Mouse (Mus musculus): ENCODE measurements around the gene Atp6v0d1. TPM values are rescaled to one million over a fixed set of nuclear protein-coding genes. Genes with fewer than 3 reads are reported as not detected.

The Atp6v0d1 gene
- total and polyA plus RNA-seq, 3 experiments: 77.6 to 118 (median 113) TPM

- peak; percentile 68 for DNase-seq
Observed at GRCm38 (mm10) chr8:105537011-105537677, 28.7 kb downstream of the Atp6v0d1 start.

DNA sequence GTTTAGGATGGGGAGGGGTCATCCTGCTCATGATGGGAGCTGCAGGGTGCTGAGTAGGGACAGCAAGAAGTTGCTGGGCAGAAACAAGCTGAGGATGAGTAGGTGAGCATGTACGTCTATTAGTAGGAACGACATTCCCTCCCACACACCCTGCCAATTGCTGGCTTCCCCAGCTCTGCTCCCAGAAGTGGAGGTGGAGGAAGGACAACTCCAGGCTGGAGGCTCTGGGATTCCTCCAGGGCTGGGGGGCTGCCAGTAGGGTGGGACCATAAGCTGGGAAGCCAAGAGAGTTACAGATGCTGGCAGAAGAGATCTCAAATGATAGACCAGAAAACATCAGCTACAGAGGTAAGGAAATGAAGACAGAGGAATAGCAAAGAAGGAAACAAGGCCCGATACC lies 29.3 kb downstream of the Atp6v0d1 start:
- DNase-seq: no peak

DNA sequence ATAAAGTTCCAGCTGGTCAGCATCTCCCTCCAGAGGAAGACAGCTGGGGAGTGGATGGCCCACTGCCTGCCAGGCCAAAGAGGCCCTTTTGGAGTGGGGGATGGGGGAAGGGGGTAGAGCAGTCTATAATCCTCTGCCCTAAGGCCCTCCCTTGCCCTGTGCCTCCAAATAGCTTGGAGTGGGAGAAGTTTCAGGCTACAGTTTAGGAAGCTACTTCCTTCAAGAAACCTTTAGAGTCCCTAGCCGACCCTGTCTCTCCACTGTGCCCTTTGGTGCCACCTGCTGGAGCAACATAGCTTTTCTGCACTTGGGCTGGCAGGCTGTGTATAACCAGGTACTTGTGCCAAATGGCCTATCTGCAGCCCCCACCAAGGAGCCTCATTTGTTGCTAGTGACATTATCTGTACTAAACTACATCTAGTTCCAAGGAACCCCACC lies 31.9 kb downstream of the Atp6v0d1 start:
- peak; percentile 69 for DNase-seq

DNA sequence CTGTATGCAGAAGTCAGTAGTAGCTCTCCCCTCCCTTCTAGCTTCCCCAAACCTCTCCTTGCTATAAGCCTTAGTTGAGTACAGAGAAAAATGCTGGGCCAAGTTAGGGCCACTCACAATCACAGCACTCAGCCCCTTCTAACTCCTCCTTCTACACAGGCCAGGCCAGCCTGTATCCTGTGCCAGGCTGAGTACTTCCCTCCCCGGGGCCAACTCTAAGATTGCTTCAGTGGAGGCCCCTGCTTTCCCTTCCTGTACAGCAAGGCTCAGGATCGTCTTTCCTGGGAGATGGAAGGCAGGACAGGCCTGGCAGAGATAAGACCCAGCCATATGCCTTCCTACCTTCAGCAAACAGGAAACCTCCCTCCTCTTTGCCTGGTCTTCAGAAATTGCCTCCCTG lies 32.4 kb downstream of the Atp6v0d1 start:
- DNase-seq: no peak

DNA sequence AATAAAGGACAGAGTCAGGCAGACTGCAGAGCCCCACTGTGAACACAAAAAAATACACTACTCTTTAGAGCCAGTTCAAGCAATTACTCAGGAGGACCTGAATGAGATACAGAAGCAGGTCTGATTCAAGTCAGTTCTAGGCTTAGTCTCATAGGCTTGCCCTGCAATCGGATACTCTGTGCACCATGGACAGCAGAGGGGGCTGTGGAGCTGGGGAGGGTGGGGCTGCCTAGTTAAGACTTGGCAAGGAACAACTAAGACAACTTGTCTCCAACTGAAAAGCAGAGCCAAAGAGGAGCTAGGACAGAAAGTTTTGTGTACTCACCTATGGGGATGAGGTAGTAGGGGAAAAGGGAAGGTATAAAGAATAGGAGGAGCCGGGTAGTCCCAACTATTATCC lies 34.1 kb downstream of the Atp6v0d1 start:
- peak; percentile 76 for DNase-seq

DNA sequence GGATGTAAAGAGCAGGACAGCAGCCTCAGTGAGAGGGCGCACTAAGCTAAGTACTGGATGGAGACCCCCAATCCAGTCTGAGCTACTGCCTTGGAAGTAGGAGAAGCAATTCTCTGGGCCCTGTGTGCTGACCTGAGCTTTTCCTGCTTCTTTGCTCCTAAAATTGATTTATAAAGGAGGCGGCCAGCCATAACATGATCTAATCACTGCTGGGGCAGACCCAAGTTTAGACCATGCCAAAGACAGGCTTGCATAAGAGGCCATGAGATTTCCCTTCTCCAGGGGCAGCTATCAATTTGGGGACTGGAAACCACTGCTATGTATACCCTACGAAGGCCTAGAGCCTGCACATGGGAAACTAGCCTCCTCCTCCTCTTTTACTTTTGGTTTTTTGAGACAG lies 36.6 kb downstream of the Atp6v0d1 start:
- DNase-seq: peak; percentile 71

DNA sequence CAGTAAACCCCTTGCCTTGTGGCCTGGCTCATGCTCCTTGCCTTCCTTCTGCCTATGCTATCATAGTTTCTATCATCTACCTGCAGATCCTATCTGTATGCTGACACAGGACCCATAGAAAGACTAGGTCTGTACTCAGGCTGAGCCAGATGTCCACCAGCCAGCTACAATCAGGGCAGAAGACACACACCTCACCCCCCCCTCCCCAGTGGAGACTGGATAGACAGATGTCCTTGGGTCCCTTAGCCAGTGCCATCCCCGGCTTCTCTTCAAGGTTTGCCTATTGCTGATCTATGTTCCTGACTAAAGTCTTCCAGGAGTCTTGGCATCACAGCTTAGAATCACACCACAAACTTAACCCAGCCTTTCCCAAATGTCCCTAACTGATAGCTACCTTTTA lies 37.6 kb downstream of the Atp6v0d1 start:
- no peak for DNase-seq

GRCm38 (mm10) chr8:105527110-105527509 lies 38.7 kb downstream of the Atp6v0d1 start:
- DNase-seq: peak; percentile 65

DNA sequence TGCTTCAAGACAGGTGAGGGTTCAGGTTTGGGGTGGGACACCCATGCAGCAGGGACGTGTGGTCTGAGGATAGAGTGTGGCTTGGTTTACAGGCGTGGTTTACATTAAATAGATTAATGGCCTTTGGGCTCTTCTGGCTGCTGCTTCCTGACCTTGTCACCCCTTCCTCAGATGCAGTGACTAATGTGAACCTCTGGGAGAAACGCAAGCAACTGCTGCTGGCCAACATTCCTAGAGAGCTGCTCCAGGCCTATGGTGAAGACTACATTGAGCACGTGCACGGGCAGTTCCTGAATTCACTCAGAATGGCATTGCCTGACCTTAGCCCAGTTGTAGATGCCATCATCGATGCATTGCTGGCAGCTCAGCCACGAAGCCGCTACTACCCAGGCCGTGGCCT lies 43.0 kb downstream of the Atp6v0d1 start:
- DNase-seq: no peak

GRCm38 (mm10) chr8:105521995-105522769 lies 43.7 kb downstream of the Atp6v0d1 start:
- no peak for DNase-seq

DNA sequence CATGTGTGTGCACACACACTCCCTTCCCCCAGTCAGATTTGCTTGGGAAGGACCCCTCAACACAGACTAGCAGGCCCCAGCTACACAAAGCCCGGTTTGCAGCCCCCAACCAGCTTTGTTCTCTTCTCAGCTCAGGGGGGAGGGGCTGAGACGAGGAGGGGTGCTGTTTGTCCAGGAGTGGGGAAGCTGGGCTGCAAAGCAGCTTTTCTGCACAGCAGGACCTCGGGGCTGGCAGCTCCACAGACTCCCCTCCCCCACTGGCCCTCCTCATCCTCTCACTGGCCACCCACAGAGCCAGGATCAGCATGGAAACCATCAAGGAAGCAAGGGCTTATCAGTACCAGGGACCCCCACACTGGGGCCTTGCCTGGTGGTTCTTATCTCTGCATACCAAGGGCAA lies 44.8 kb downstream of the Atp6v0d1 start:
- DNase-seq: no peak

GRCm38 (mm10) chr8:105520521-105520920 lies 45.3 kb downstream of the Atp6v0d1 start:
- DNase-seq: no peak

DNA sequence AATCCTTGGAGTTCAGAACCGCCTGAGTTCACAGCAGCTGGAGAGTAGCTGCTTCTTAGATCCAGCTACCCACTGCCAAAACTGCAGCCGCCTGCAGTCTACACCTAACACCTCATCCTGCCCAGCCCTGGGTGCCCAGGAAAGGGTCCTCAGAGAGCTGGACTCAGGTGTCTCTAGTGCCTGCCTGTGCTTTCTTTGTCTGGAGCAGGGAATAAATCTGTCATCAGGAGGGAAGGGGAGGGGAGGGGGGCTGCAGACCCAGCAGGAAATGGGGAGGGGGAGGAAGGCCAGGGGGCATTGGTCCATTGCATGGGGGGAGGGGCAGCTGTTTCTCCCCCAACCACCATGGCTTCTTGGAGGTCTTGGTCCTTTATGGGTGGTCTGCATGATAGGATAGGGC lies 46.3 kb downstream of the Atp6v0d1 start:
- DNase-seq: no peak

GRCm38 (mm10) chr8:105518436-105519313 lies 47.2 kb downstream of the Atp6v0d1 start, which contains the start of gene Hsd11b2:
Gene Hsd11b2 (plus strand): TSS chr8:105518755.
- DNase-seq: peak; percentile 73

GRCm38 (mm10) chr8:105517346-105517745 lies 48.5 kb downstream of the Atp6v0d1 start:
- DNase-seq: no peak

GRCm38 (mm10) chr8:105516018-105516645 lies 49.7 kb downstream of the Atp6v0d1 start:
- peak; percentile 80 for DNase-seq

DNA sequence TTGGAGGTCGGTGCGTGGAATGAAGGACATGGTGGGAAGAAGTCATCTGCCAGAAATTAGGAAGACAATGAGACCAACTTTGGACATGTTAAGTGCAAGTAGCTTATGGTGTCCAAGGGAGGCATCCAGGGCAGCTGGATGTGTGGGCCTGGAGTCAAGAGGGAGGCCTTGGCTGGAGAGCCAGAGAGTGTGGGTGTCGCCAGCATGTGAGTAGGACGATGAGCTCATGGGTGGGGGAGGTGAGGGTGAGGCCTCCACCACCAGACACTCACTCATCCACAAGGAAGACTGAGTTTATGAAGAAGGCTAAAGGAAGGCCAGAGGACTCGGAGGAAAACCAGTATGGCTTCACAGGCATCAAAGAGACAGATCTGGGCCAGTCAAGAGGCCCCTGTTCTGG lies 51.2 kb downstream of the Atp6v0d1 start:
- DNase-seq: peak; percentile 88

- DNase-seq: no peak
Observed at GRCm38 (mm10) chr8:105514194-105514593, 51.7 kb downstream of the Atp6v0d1 start.

- DNase-seq: no peak
Observed at GRCm38 (mm10) chr8:105509997-105510735, 55.7 kb downstream of the Atp6v0d1 start.

- DNase-seq: no peak
Observed at GRCm38 (mm10) chr8:105508758-105509157, 57.1 kb downstream of the Atp6v0d1 start.

DNA sequence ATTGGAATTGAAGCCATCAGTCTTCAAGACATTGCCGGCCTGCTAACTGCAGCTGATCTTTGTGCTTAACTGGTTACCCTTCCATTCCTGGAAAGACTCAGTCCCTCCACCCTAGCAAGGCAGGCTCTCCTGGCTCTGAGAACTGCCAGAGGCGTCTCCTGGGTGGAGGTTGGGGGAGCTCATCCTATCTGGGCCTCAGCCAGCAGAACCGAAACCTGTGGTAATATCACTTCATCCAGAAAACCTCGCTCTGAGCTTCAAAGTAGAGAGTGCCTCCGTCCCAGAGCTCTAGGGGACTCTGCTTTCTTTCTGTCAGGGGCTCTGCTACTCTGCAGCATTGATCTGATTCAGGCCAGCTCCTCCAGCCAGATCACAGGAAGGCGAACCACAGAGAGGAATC lies 58.9 kb downstream of the Atp6v0d1 start:
- DNase-seq: no peak

Data from adrenal gland, adult 2 months (tissue).